Mouse (Mus musculus): ENCODE results near the gene Phlda3.

Phlda3 gene

GRCm38 (mm10) chr1:135793370-135794215 is 27.7 kb downstream of the Phlda3 start:
- 18% methylated on average over 27 of the region's 27 CpGs for WGBS

- WGBS, result 64% methylated on average over 20 of the region's 20 CpGs
Observed at GRCm38 (mm10) chr1:135794216-135795134, 28.6 kb downstream of the Phlda3 start.

GRCm38 (mm10) chr1:135798492-135798891 is 32.6 kb downstream of the Phlda3 start:
- 92% methylated on average over 1 of the region's 1 CpGs for WGBS

- 79% methylated on average over 8 of the region's 8 CpGs for WGBS
Observed at GRCm38 (mm10) chr1:135799109-135799627, 33.2 kb downstream of the Phlda3 start.

GRCm38 (mm10) chr1:135800192-135800950 is 34.5 kb downstream of the Phlda3 start:
- WGBS, result 73% methylated on average over 8 of the region's 8 CpGs

- 76% methylated on average over 10 of the region's 10 CpGs for WGBS
Observed at GRCm38 (mm10) chr1:135807546-135807945, 41.6 kb downstream of the Phlda3 start.

GRCm38 (mm10) chr1:135810180-135810579 is 44.3 kb downstream of the Phlda3 start:
- 98% methylated on average over 2 of the region's 2 CpGs for WGBS

- WGBS, result 44% methylated on average over 7 of the region's 7 CpGs
Observed at GRCm38 (mm10) chr1:135811016-135811646, 45.2 kb downstream of the Phlda3 start.

- 83% methylated on average over 3 of the region's 3 CpGs for WGBS
Observed at GRCm38 (mm10) chr1:135812205-135812604, 46.3 kb downstream of the Phlda3 start.

- 45% methylated on average over 2 of the region's 2 CpGs for WGBS
Observed at GRCm38 (mm10) chr1:135812618-135813017, 46.7 kb downstream of the Phlda3 start.

- 62% methylated on average over 4 of the region's 4 CpGs for WGBS
Observed at GRCm38 (mm10) chr1:135813071-135813470, 47.2 kb downstream of the Phlda3 start.

- 84% methylated on average over 5 of the region's 5 CpGs for WGBS
Observed at GRCm38 (mm10) chr1:135813687-135814395, 47.9 kb downstream of the Phlda3 start.

GRCm38 (mm10) chr1:135814531-135814930 is 48.6 kb downstream of the Phlda3 start:
- 86% methylated on average over 5 of the region's 5 CpGs for WGBS

GRCm38 (mm10) chr1:135817595-135817994 is 51.7 kb downstream of the Phlda3 start:
- 83% methylated on average over 4 of the region's 4 CpGs for WGBS

GRCm38 (mm10) chr1:135818481-135819086 is 52.7 kb downstream of the Phlda3 start, which contains the start of gene Lad1:
Lad1 (plus strand) TSS chr1:135818598.
- under 1% methylated on average over 63 of the region's 63 CpGs for WGBS

Data from cerebral cortex, adult 2 months (tissue).